Mouse (Mus musculus) small intestine, adult 2 months (tissue): ENCODE measurements around the gene Smpdl3b. TPM values are rescaled to one million over a fixed set of nuclear protein-coding genes. Genes with fewer than 3 reads are reported as not detected.

ENCODE experiments used
- H3K27ac ChIP-seq: fragments of 200-500 bp; 2 replicates; pipeline ENCODE4 v1.5.1; 2012; ENCODE audit warnings: low read depth, low read length, control low read depth, inconsistent platforms; ENCODE audit not compliant: insufficient read depth
- H3K27me3 ChIP-seq: fragments of 200-500 bp; 2 replicates; pipeline ENCODE4 v1.6.1; 2012; ENCODE audit warnings: mild to moderate bottlenecking, moderate library complexity, low read length, inconsistent platforms; ENCODE audit not compliant: control insufficient read depth, insufficient read depth
- H3K36me3 ChIP-seq: fragments of 200-500 bp; 2 replicates; pipeline ENCODE4 v1.6.1; 2012; ENCODE audit warnings: mild to moderate bottlenecking, low read length, control low read depth, inconsistent platforms; ENCODE audit not compliant: control insufficient read depth, insufficient read depth
- H3K4me1 ChIP-seq: fragments of 200-500 bp; 2 replicates; pipeline ENCODE4 v1.6.1; 2012; ENCODE audit warnings: low read length, inconsistent platforms, mixed read lengths; ENCODE audit not compliant: control insufficient read depth, insufficient read depth, insufficient read length
- H3K4me3 ChIP-seq: fragments of 200-500 bp; 2 replicates; pipeline ENCODE4 v1.5.1; 2012; ENCODE audit warnings: low read depth, mild to moderate bottlenecking, control low read depth, inconsistent platforms, low read length, moderate library complexity
- CTCF ChIP-seq: fragments of 200-500 bp; IDR thresholded peaks from 2 replicates; pipeline ENCODE4 v1.5.1; 2012; ENCODE audit warnings: low read depth, mild to moderate bottlenecking, control low read depth, inconsistent platforms, low read length, moderate library complexity, mixed read lengths; ENCODE audit not compliant: insufficient replicate concordance, insufficient read length; ENCODE audit errors: extremely low read depth
- POLR2A ChIP-seq: fragments of 200-500 bp; IDR thresholded peaks from 2 replicates; pipeline ENCODE4 v1.6.1; 2012; ENCODE audit warnings: low read depth, mild to moderate bottlenecking, control low read depth, inconsistent platforms, low read length, moderate library complexity
- WGBS: fragments of 180-500 bp; shearing (Covaris S2); methylation state at CpG from one replicate; pipeline ENCODE4 v1.1.7; 2018; 5-methylcytosine and 5-hydroxymethylcytosine counted together
- polyA plus RNA-seq: library from polyadenylated mRNA; depleted of rRNA; stranded (reverse); fragments of >200 nt; gene quantifications from 2 replicates; pipeline ENCODE4 v1.2.3, GENCODE M21; 2012

Smpdl3b gene
- polyA plus RNA-seq, 1 experiment: 126 TPM

- WGBS: 93% methylated on average over 25 of the region's 25 CpGs
- H3K27me3 ChIP-seq: no peaks in the 10 kb centered on the region
- no peak overlapping the region for H3K27ac ChIP-seq
- peaks cover 11% of the 10 kb centered on the region for H3K36me3 ChIP-seq
- TF ChIP-seq POLR2A: no peak
- TF ChIP-seq CTCF: no peak
- H3K4me1 ChIP-seq: peaks cover 8% of the 10 kb centered on the region; the same call in 1 of the 2 replicates
- no peak overlapping the region for H3K4me3 ChIP-seq
Measured at GRCm38 (mm10) chr4:132733071-132733770, 23.8 kb downstream of the Smpdl3b start.

DNA sequence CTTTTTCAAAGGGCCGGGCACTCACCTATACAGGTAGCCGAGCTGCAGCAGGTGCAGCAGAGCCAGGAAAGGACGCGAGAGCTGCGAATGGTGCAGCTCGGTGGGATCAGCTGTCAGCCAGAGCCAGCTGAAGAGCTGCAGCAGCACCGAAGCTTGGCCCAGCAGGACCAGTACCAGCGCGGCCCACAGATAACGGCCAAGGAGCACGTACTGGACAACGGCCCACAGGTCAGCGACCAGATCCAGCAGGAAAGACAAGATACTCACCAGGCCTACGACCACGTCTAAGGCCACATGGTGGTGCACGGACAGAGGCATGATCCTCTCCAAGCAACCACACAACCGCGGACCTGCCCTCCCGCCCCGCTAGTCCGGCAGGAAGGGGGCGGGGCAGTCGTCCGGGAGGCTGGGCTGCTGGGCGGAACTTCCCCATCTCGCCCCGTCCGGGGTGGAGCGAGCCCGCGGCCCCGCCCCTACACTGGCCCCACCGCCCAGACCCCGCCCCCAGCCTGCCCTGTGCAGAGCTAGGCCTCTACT, 24.8 kb downstream of the Smpdl3b start, which contains the start of gene Xkr8:
Gene Xkr8 (minus strand): TSS at position 399 of the 537 bp plus-strand sequence.
- Histone ChIP-seq H3K4me1 (peaks cover 8% of the 10 kb centered on the region; the same call in 1 of the 2 replicates), H3K27ac (no peak within 1 kb of the TSS)
- 1% methylated on average over 34 of the region's 34 CpGs for WGBS

GRCm38 (mm10) chr4:132731616-132732015, 25.4 kb downstream of the Smpdl3b start:
- Histone ChIP-seq H3K36me3 (peaks cover 1% of the 10 kb centered on the region), H3K4me1 (peaks cover 8% of the 10 kb centered on the region; the same call in 1 of the 2 replicates), H3K27me3 (no peaks in the 10 kb centered on the region), H3K27ac (no peak overlapping the region), H3K4me3 (peak overlapping the region; percentile 74)
- no peak for TF ChIP-seq POLR2A
- TF ChIP-seq CTCF: no peak
- 27% methylated on average over 12 of the region's 12 CpGs for WGBS

More for the DNA sequence above, 24.8 kb downstream of the Smpdl3b start, which contains the start of gene Xkr8:
- Histone ChIP-seq H3K27me3 (no peaks in the 10 kb centered on the region), H3K4me3 (peak within 1 kb of the TSS; percentile 74), H3K36me3 (peaks cover 4% of the 10 kb centered on the region; the same call in 1 of the 2 replicates)
- TF ChIP-seq POLR2A (no peak), CTCF (no peak)

- 60% methylated on average over 8 of the region's 8 CpGs for WGBS
- H3K4me3 ChIP-seq: no peak overlapping the region
Measured at GRCm38 (mm10) chr4:132728233-132728632, 28.8 kb downstream of the Smpdl3b start.

GRCm38 (mm10) chr4:132718251-132718650, 38.8 kb downstream of the Smpdl3b start:
- peaks cover 40% of the 10 kb centered on the region for H3K36me3 ChIP-seq
- H3K27ac ChIP-seq: no peak overlapping the region
- TF ChIP-seq CTCF: no peak
- no peak for TF ChIP-seq POLR2A
- no peak overlapping the region for H3K4me3 ChIP-seq
- 98% methylated on average over 1 of the region's 1 CpGs for WGBS
- no peaks in the 10 kb centered on the region for H3K27me3 ChIP-seq
- no peaks in the 10 kb centered on the region for H3K4me1 ChIP-seq

More at GRCm38 (mm10) chr4:132728233-132728632, 28.8 kb downstream of the Smpdl3b start:
- Histone ChIP-seq H3K27ac (no peak overlapping the region), H3K4me1 (peaks cover 3% of the 10 kb centered on the region; the same call in 1 of the 2 replicates), H3K36me3 (no peaks in the 10 kb centered on the region; the same call in none of the 2 replicates), H3K27me3 (no peaks in the 10 kb centered on the region)
- TF ChIP-seq CTCF (no peak), POLR2A (no peak)

DNA sequence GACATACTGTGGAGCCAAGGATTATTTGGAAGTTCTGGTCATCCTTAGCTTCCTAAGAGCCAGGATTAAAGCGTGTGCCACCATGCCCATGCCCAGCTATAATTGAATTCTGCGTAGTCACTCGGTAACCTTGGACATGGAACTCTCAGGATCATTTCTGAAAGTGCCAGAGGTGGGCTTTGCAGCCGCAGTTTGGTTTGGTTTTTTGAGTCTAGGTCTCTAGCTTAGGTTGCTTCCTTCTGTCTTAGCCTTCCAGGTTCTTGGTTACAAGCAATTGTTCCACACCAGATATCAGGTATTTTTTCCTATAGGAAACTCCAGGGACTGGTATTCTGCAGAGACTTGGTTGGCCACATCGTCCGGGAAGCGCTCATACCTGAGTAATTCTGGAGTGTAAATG, 43.9 kb downstream of the Smpdl3b start:
- peaks cover 53% of the 10 kb centered on the region for H3K36me3 ChIP-seq
- H3K27me3 ChIP-seq: no peaks in the 10 kb centered on the region
- no peaks in the 10 kb centered on the region for H3K4me1 ChIP-seq
- TF ChIP-seq CTCF: no peak
- TF ChIP-seq POLR2A: no peak
- WGBS: 98% methylated on average over 7 of the region's 7 CpGs
- H3K27ac ChIP-seq: no peak overlapping the region
- no peak overlapping the region for H3K4me3 ChIP-seq

DNA sequence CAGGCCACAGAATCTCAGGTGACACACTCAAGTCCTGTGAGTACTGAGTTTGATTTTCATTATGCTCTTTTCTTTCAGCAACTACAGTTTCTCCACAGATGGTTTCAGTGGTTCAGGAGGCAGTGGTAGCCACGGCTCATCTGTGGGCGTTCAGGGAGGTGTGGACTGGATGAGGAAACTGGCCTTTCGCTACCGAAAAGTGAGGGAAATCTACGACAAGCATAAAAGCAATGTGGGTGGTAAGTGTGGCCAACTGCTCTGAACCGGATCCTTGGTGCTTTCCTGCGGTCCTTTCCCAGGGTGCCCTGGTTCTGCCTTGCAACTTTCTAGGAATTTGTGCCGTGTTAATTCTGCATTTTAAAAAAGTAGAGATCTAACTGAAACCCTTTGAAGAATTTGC, 50.2 kb downstream of the Smpdl3b start:
- Histone ChIP-seq H3K27me3 (no peaks in the 10 kb centered on the region), H3K27ac (no peak overlapping the region), H3K36me3 (peaks cover 64% of the 10 kb centered on the region), H3K4me3 (no peak overlapping the region), H3K4me1 (no peaks in the 10 kb centered on the region)
- TF ChIP-seq POLR2A: no peak
- TF ChIP-seq CTCF: no peak
- WGBS: 92% methylated on average over 8 of the region's 8 CpGs
